Mouse (Mus musculus) adrenal gland, adult (tissue): ENCODE results near the gene Lyst.
"Not testable (repeated sequence)": the region's sequence is repeated elsewhere in the genome, so short reads cannot be mapped to it uniquely, and the experiment has no call there.

Experiments used
- DNase-seq, 2 experiments: peaks; one replicate each; pipeline ENCODE4 v3.0.0; 2022 to 2023; ENCODE audit warnings: low spot score in 1 of 2; ENCODE audit not compliant: inconsistent age in 2 of 2

Gene Lyst

GRCm38 (mm10) chr13:13590048-13591011 is at the start of gene Lyst:
Gene Lyst, plus strand, starts transcription at chr13:13590397.
- DNase-seq = peak; percentile 99 to 100

- DNase-seq = not testable (repeated sequence)
Observed at GRCm38 (mm10) chr13:13543073-13543472, 47.1 kb upstream of the Lyst start.

GRCm38 (mm10) chr13:13546792-13547191 is 43.4 kb upstream of the Lyst start:
- no peak for DNase-seq

GRCm38 (mm10) chr13:13547889-13548288 is 42.3 kb upstream of the Lyst start:
- DNase-seq = no peak

GRCm38 (mm10) chr13:13548431-13549190 is 41.6 kb upstream of the Lyst start:
- DNase-seq = no peak

GRCm38 (mm10) chr13:13549687-13550660 is 40.2 kb upstream of the Lyst start:
- DNase-seq = peak in 1 of 2 experiments; percentile 40

- DNase-seq = peak; percentile 46 to 69
Observed at GRCm38 (mm10) chr13:13552020-13552419, 38.2 kb upstream of the Lyst start.

- no peak for DNase-seq
Observed at GRCm38 (mm10) chr13:13553660-13554059, 36.5 kb upstream of the Lyst start.

- DNase-seq = no peak
Observed at GRCm38 (mm10) chr13:13555196-13555595, 35.0 kb upstream of the Lyst start.

- no peak for DNase-seq
Observed at GRCm38 (mm10) chr13:13557001-13557743, 33.0 kb upstream of the Lyst start.

- DNase-seq = no peak
Observed at GRCm38 (mm10) chr13:13558251-13558650, 31.9 kb upstream of the Lyst start.

GRCm38 (mm10) chr13:13558900-13559299 is 31.3 kb upstream of the Lyst start:
- DNase-seq = no peak

- DNase-seq = peak; percentile 64 to 75
Observed at GRCm38 (mm10) chr13:13562571-13562970, 27.6 kb upstream of the Lyst start.

- DNase-seq = no peak
Observed at GRCm38 (mm10) chr13:13564116-13564515, 26.1 kb upstream of the Lyst start.

- no peak for DNase-seq
Observed at GRCm38 (mm10) chr13:13564541-13564940, 25.7 kb upstream of the Lyst start.

- no peak for DNase-seq
Observed at GRCm38 (mm10) chr13:13567640-13568039, 22.6 kb upstream of the Lyst start.

- DNase-seq = no peak
Observed at GRCm38 (mm10) chr13:13568824-13569223, 21.4 kb upstream of the Lyst start.

- DNase-seq = peak in 1 of 2 experiments; percentile 78
Observed at GRCm38 (mm10) chr13:13569603-13570002, 20.6 kb upstream of the Lyst start.

- no peak for DNase-seq
Observed at GRCm38 (mm10) chr13:13572060-13572835, 17.9 kb upstream of the Lyst start.
